In genomic region chr2:160421216-160421911, GRCm38 (mm10) we compare ENCODE assay signal across 8 mouse cellular contexts. TPM values are rescaled to one million over a fixed set of nuclear protein-coding genes. Genes with fewer than 3 reads are reported as not detected.
A peak's percentile ranks its signal among the peaks of the same experiment; 100 is the strongest.
DNase-seq lines count a peak whose midpoint lies in the region; ATAC-seq and TF ChIP-seq lines count a peak whose summit lies in the region.
"Had no signal": no experiment of that assay in that cellular context is flagged by ENCODE, and none has a peak within 500 bp of the region (broad histone marks: within the 10 kb centered on the region; RNA-seq: fewer than 3 reads in every experiment).

No protein-coding gene starts in this region.

- H3K27ac ChIP-seq in midbrain, embryonic 11.5 days (ENCODE audit: low read depth, low read length): no peak overlapping the region
- no peak overlapping the region for H3K27ac ChIP-seq in midbrain, embryonic 15.5 days
- H3K27ac ChIP-seq in cortical plate, adult 2 months (ENCODE audit: insufficient read depth, low read length): no peak overlapping the region
- H3K27ac ChIP-seq in liver, postnatal 0 days (ENCODE audit: low read depth): no peak overlapping the region
- H3K27ac ChIP-seq: liver, embryonic 15.5 days had no signal

- peaks cover 5% of the 10 kb centered on the region for H3K4me1 ChIP-seq in midbrain, embryonic 11.5 days (ENCODE audit: control insufficient read depth, insufficient read depth, low read length)
- H3K4me1 ChIP-seq in midbrain, embryonic 15.5 days: 0 out of 2 replicates have a peak, but pooled peaks cover 2% of the 10 kb centered on the region
- no peaks in the 10 kb centered on the region for H3K4me1 ChIP-seq in cortical plate, adult 2 months (ENCODE audit: control insufficient read depth, insufficient read depth, low read length)
- H3K4me1 ChIP-seq in liver, postnatal 0 days (ENCODE audit: insufficient read depth): no peaks in the 10 kb centered on the region
- H3K4me1 ChIP-seq: liver, embryonic 15.5 days had no signal

- H3K36me3 ChIP-seq in midbrain, embryonic 11.5 days (ENCODE audit: control insufficient read depth, insufficient read depth, low read length): no peaks in the 10 kb centered on the region
- H3K36me3 ChIP-seq in midbrain, embryonic 15.5 days (replicated peaks): no peaks in the 10 kb centered on the region
- H3K36me3 ChIP-seq in liver, postnatal 0 days (replicated peaks; ENCODE audit: insufficient read depth, low read length): no peaks in the 10 kb centered on the region
- H3K36me3 ChIP-seq: liver, embryonic 15.5 days had no signal

- DNase-seq in midbrain, embryonic 11.5 days (ENCODE audit: low spot score, missing footprints): peak; percentile 82
- DNase-seq in heart, postnatal 36 days: peak; percentile 10 to 13
- DNase-seq in liver, postnatal 0 days: no peak
- DNase-seq in thymus, postnatal 36 days: peak; percentile 84 to 89
- no peak for DNase-seq in layer of hippocampus, adult 18-20 months (ENCODE audit: low spot score in 2 of 2)

- 0 out of 2 replicates have a peak, but pooled peaks have one; percentile 10 for TF ChIP-seq CTCF in cortical plate, adult 2 months (IDR thresholded peaks at IDR 0.05; ENCODE audit: extremely low read depth, insufficient read depth, low read length)
- 0 out of 2 replicates have a peak, but pooled peaks have one; percentile 17 for TF ChIP-seq CTCF in liver, postnatal 0 days (IDR thresholded peaks at IDR 0.05; ENCODE audit: low read depth)

- ATAC-seq in midbrain, embryonic 11.5 days (ENCODE audit: low FRiP score): no peak
- ATAC-seq in midbrain, embryonic 15.5 days (replicated peaks): no peak
- ATAC-seq in liver, postnatal 0 days: no peak

- no peak for TF ChIP-seq POLR2A in cortical plate, adult 2 months (IDR thresholded peaks at IDR 0.05; ENCODE audit: extremely low read depth, insufficient read depth, low read length)

- H3K9me3 ChIP-seq in midbrain, embryonic 11.5 days (ENCODE audit: control insufficient read depth, low read length): no peaks in the 10 kb centered on the region
- H3K9me3 ChIP-seq in midbrain, embryonic 15.5 days: no peaks in the 10 kb centered on the region
- no peaks in the 10 kb centered on the region for H3K9me3 ChIP-seq in liver, postnatal 0 days (ENCODE audit: low read length)
- H3K9me3 ChIP-seq: liver, embryonic 15.5 days had no signal

- H3K4me2 ChIP-seq in midbrain, embryonic 11.5 days: no peak overlapping the region
- no peak overlapping the region for H3K4me2 ChIP-seq in midbrain, embryonic 15.5 days
- H3K4me2 ChIP-seq in liver, postnatal 0 days (ENCODE audit: low read depth, low read length): no peak overlapping the region
- H3K4me2 ChIP-seq: liver, embryonic 15.5 days had no signal

- H3K9ac ChIP-seq in midbrain, embryonic 11.5 days (ENCODE audit: low read length): no peak overlapping the region
- H3K9ac ChIP-seq in midbrain, embryonic 15.5 days: no peak overlapping the region
- no peak overlapping the region for H3K9ac ChIP-seq in liver, postnatal 0 days (replicated peaks)
- H3K9ac ChIP-seq: liver, embryonic 15.5 days had no signal

- no peak overlapping the region for H3K4me3 ChIP-seq in midbrain, embryonic 11.5 days (ENCODE audit: low read depth, low read length)
- H3K4me3 ChIP-seq in midbrain, embryonic 15.5 days: no peak overlapping the region
- no peak overlapping the region for H3K4me3 ChIP-seq in cortical plate, adult 2 months (ENCODE audit: insufficient read depth, low read length)
- H3K4me3 ChIP-seq in liver, postnatal 0 days (ENCODE audit: low read depth, low read length): no peak overlapping the region
- H3K4me3 ChIP-seq: liver, embryonic 15.5 days had no signal

- no peak for TF ChIP-seq EP300 in liver, postnatal 0 days (IDR thresholded peaks at IDR 0.05; ENCODE audit: low read depth)

- intact Hi-C loops in heart, postnatal 36 days (cut with DNase I): no loop called here

- 27% methylated on average over 13 of the region's 13 CpGs for WGBS in midbrain, embryonic 11.5 days
- 25% methylated on average over 13 of the region's 13 CpGs for WGBS in midbrain, embryonic 15.5 days
- 29% methylated on average over 13 of the region's 13 CpGs for WGBS in liver, postnatal 0 days (ENCODE audit: insufficient replicate concordance)

- no peaks in the 10 kb centered on the region for H3K27me3 ChIP-seq in midbrain, embryonic 11.5 days (ENCODE audit: control insufficient read depth, insufficient read depth, low read length)
- H3K27me3 ChIP-seq in midbrain, embryonic 15.5 days (replicated peaks): no peaks in the 10 kb centered on the region
- H3K27me3 ChIP-seq in liver, postnatal 0 days (ENCODE audit: insufficient read depth, low read length): no peaks in the 10 kb centered on the region
- H3K27me3 ChIP-seq: liver, embryonic 15.5 days had no signal

RNA-seq across cellular contexts. Expression of gene Mafb, which starts 54.5 kb away (rescaled TPM):
- polyA plus RNA-seq in midbrain, embryonic 11.5 days (2014; fragmentation: Nextera tagmentation; extraction: Ambion mirVana): 3.2 and 3.4 TPM in 2 replicates
- 6.5 TPM in 2 replicates for polyA plus RNA-seq in midbrain, embryonic 15.5 days (2015; fragmentation: Nextera tagmentation; extraction: Ambion mirVana)
- polyA plus RNA-seq in cortical plate, adult 2 months (2012; rRNA removed): 11.2 and 11.6 TPM in 2 replicates
- total RNA-seq in heart, postnatal 36 days (2021): 10 to 100 TPM; 11.7 to 16.2 TPM
- 9.2 and 11.6 TPM in 2 replicates for polyA plus RNA-seq in liver, postnatal 0 days (2015; fragmentation: Nextera tagmentation; extraction: Ambion mirVana)
- 10 to 100 TPM; 12.0 to 13.4 TPM for total RNA-seq in layer of hippocampus, adult 18-20 months (2021)

Comparison
In these comparisons a context has a peak if more than half of its experiments do, and no peak if none do; other contexts are left out.
1. DNase-seq: peak in midbrain, embryonic 11.5 days (single experiment), heart, postnatal 36 days (2 of 2) and thymus, postnatal 36 days (2 of 2); none in liver, postnatal 0 days (single experiment) and layer of hippocampus, adult 18-20 months (0 of 2).